Mouse (Mus musculus): ENCODE data around the gene Enpep. TPM values are rescaled to one million over a fixed set of nuclear protein-coding genes. Genes with fewer than 3 reads are reported as not detected.

Gene Enpep
- polyA plus RNA-seq, 1 experiment: not detected

DNA sequence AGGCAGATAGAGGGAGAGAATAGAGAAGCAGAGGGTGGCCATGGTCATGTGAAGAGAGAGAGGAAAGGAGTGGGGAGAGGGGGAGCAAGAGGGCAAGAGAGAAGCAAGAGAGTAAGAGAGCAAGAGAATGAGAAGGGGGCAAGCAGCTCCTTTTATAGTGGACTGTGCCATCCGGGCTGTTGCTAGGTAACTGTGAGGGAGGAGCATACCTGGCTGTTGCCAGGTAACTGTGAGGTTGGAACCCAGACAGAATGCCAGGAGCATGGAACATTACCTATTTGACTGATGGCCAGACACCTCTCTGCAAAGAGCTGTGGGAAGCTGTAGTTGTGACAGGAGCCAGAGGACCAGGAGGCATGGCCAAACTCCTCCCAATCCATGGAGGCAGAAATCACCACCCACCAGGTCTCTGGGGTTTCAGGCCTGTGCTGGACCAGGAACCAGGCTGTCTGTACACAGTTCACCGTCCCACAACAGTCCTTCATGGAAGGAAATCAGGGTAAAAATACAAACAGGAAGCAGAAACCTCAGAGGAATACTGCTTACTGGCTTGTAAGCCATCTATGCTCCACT, 32.4 kb upstream of the Enpep start:
- TF ChIP-seq MYOG (IDR thresholded peaks at IDR 0.05; ENCODE audit: control insufficient read depth, extremely low read depth, insufficient read length): no peak
- TF ChIP-seq FOSL1 (IDR thresholded peaks at IDR 0.05; ENCODE audit: insufficient read depth, low read length, poor library complexity, severe bottlenecking): no peak
- no peak for TF ChIP-seq USF1 (IDR thresholded peaks at IDR 0.05; ENCODE audit: low read depth)
- no peak for TF ChIP-seq MYOD1 (IDR thresholded peaks at IDR 0.05; ENCODE audit: control insufficient read depth, insufficient read length, low read depth)
- no peak for TF ChIP-seq CEBPB (IDR thresholded peaks at IDR 0.05; ENCODE audit: low read depth)
- TF ChIP-seq MAX (IDR thresholded peaks at IDR 0.05): no peak
- no peak for TF ChIP-seq CTCF (IDR thresholded peaks at IDR 0.05; ENCODE audit: control insufficient read depth, insufficient read depth, insufficient read length)
- Histone ChIP-seq H3K79me2 (ENCODE audit: control insufficient read depth, insufficient read depth) (no peaks in the 10 kb centered on the region), H3K36me3 (ENCODE audit: control insufficient read depth, insufficient read depth) (no peaks in the 10 kb centered on the region), H3K4me3 (ENCODE audit: insufficient read depth, poor library complexity, severe bottlenecking) (no peak overlapping the region), H3K27me3 (ENCODE audit: control insufficient read depth, insufficient read depth, insufficient read length) (no peaks in the 10 kb centered on the region), H3K79me3 (ENCODE audit: low read depth) (no peaks in the 10 kb centered on the region), H3ac (ENCODE audit: control insufficient read depth, insufficient read length, low read depth) (no peak overlapping the region)

DNA sequence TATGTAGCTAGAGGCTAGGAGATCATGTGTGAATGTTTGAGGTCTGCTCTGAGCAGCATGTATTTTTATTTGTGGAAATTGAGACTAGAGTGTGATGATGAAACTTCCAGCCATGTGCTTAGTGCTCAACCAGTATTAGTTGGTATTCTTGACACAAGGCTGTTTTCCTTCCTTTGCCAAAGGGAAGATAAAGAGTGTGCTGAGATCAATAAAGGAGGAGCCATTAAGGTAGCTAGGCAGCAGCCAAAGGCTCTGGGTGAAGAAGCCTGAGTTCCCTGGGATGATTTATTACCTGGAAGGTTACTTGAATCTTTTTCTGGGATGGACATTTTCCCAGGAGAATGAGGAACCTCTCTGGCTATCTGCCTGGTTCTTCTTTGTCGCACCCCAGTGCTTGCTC, 30.9 kb upstream of the Enpep start:
- no peaks in the 10 kb centered on the region for H3K79me3 ChIP-seq (ENCODE audit: low read depth)
- H3K27me3 ChIP-seq (ENCODE audit: control insufficient read depth, insufficient read depth, insufficient read length): no peaks in the 10 kb centered on the region
- no peaks in the 10 kb centered on the region for H3K79me2 ChIP-seq (ENCODE audit: control insufficient read depth, insufficient read depth)
- TF ChIP-seq MYOD1 (IDR thresholded peaks at IDR 0.05; ENCODE audit: control insufficient read depth, insufficient read length, low read depth) (no peak), MAX (IDR thresholded peaks at IDR 0.05) (no peak), FOSL1 (IDR thresholded peaks at IDR 0.05; ENCODE audit: insufficient read depth, low read length, poor library complexity, severe bottlenecking) (no peak), MYOG (IDR thresholded peaks at IDR 0.05; ENCODE audit: control insufficient read depth, extremely low read depth, insufficient read length) (no peak)
- H3ac ChIP-seq (ENCODE audit: control insufficient read depth, insufficient read length, low read depth): no peak overlapping the region
- no peak overlapping the region for H3K4me3 ChIP-seq (ENCODE audit: insufficient read depth, poor library complexity, severe bottlenecking)
- no peaks in the 10 kb centered on the region for H3K36me3 ChIP-seq (ENCODE audit: control insufficient read depth, insufficient read depth)

DNA sequence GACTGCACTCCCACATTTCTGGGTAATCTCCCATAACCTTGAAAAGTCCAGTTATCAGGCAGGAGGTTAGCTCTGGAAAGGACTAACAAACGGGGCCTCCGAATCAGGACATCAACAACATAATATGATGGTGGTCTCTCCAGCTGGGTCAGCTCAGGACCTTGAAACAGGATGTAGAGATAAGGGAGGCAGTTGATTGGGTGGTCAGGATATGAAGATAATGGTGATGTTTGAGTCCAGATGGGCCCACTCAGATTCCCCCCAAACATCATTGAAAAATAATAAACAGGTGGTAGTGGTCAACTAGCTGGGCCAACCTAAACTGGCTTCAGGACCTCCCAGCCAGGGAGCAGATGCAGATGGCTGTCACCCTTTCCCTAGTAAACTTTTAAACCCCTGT, 25.6 kb upstream of the Enpep start:
- Histone ChIP-seq H3K4me3 (ENCODE audit: insufficient read depth, poor library complexity, severe bottlenecking) (no peak overlapping the region), H3K79me3 (ENCODE audit: low read depth) (no peaks in the 10 kb centered on the region), H3K27me3 (ENCODE audit: control insufficient read depth, insufficient read depth, insufficient read length) (no peaks in the 10 kb centered on the region), H3K79me2 (ENCODE audit: control insufficient read depth, insufficient read depth) (no peaks in the 10 kb centered on the region), H3ac (ENCODE audit: control insufficient read depth, insufficient read length, low read depth) (no peak overlapping the region), H3K36me3 (ENCODE audit: control insufficient read depth, insufficient read depth) (no peaks in the 10 kb centered on the region)
- TF ChIP-seq MYOG (IDR thresholded peaks at IDR 0.05; ENCODE audit: control insufficient read depth, extremely low read depth, insufficient read length) (no peak), USF1 (IDR thresholded peaks at IDR 0.05; ENCODE audit: low read depth) (no peak), MAX (IDR thresholded peaks at IDR 0.05) (no peak), MYOD1 (IDR thresholded peaks at IDR 0.05; ENCODE audit: control insufficient read depth, insufficient read length, low read depth) (no peak), FOSL1 (IDR thresholded peaks at IDR 0.05; ENCODE audit: insufficient read depth, low read length, poor library complexity, severe bottlenecking) (no peak), CTCF (IDR thresholded peaks at IDR 0.05; ENCODE audit: control insufficient read depth, insufficient read depth, insufficient read length) (no peak), CEBPB (IDR thresholded peaks at IDR 0.05; ENCODE audit: low read depth) (no peak)

DNA sequence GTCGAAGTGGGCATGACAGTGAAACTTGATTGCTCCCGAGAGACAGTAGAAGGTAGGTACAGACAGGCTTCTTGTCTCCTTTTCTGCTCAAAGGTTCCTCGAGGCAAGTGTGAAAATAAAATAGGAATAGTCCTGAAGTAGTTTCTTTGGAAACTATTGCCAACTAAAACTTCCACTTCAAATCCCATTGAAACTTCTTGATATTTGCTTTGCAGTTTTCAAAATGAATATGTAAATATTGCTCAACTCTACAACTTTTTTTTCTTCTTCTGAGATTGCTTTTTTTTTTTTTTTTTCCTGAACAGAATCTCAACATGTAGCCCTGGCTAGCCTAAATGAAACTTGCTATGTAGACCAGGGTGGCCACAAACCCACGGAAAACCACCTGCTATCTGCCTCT, 21.4 kb upstream of the Enpep start:
- Histone ChIP-seq H3K27me3 (ENCODE audit: control insufficient read depth, insufficient read depth, insufficient read length) (no peaks in the 10 kb centered on the region), H3K36me3 (ENCODE audit: control insufficient read depth, insufficient read depth) (no peaks in the 10 kb centered on the region), H3ac (ENCODE audit: control insufficient read depth, insufficient read length, low read depth) (no peak overlapping the region), H3K79me2 (ENCODE audit: control insufficient read depth, insufficient read depth) (no peaks in the 10 kb centered on the region), H3K4me3 (ENCODE audit: insufficient read depth, poor library complexity, severe bottlenecking) (no peak overlapping the region), H3K79me3 (ENCODE audit: low read depth) (no peaks in the 10 kb centered on the region)
- TF ChIP-seq FOSL1 (IDR thresholded peaks at IDR 0.05; ENCODE audit: insufficient read depth, low read length, poor library complexity, severe bottlenecking) (no peak), CTCF (IDR thresholded peaks at IDR 0.05; ENCODE audit: control insufficient read depth, insufficient read depth, insufficient read length) (no peak), MYOD1 (IDR thresholded peaks at IDR 0.05; ENCODE audit: control insufficient read depth, insufficient read length, low read depth) (no peak), MYOG (IDR thresholded peaks at IDR 0.05; ENCODE audit: control insufficient read depth, extremely low read depth, insufficient read length) (no peak), MAX (IDR thresholded peaks at IDR 0.05) (no peak), USF1 (IDR thresholded peaks at IDR 0.05; ENCODE audit: low read depth) (no peak), CEBPB (IDR thresholded peaks at IDR 0.05; ENCODE audit: low read depth) (no peak)

DNA sequence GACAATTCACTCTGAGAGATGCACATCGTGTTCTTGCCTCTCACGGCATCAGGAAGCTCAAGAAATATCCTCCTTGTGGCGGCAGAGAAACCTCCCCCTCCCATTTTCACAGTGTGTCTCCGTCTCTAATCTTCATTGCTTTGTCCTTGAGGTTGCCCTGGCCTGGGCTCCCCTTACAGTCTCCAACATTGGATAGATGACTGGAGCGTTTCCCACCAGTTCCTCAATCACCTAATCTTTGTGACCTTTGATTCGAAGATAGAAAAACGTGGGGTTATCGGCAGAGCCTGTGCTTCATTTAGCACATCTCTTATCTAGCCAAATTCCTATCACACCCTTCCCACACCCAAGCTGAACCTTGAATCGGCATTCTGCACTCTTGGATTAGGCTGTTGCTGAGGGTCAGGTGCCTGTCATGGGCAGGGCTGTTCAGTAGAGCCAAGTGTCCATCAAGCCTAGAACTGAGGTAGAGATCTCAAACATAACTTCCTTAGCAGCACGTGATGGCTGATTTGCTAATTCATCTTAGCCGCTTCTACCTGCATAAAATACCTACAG, 18.9 kb upstream of the Enpep start:
- TF ChIP-seq CEBPB (IDR thresholded peaks at IDR 0.05; ENCODE audit: low read depth): no peak
- no peak for TF ChIP-seq MYOG (IDR thresholded peaks at IDR 0.05; ENCODE audit: control insufficient read depth, extremely low read depth, insufficient read length)
- no peak for TF ChIP-seq FOSL1 (IDR thresholded peaks at IDR 0.05; ENCODE audit: insufficient read depth, low read length, poor library complexity, severe bottlenecking)
- TF ChIP-seq CTCF (IDR thresholded peaks at IDR 0.05; ENCODE audit: control insufficient read depth, insufficient read depth, insufficient read length): no peak
- no peak for TF ChIP-seq USF1 (IDR thresholded peaks at IDR 0.05; ENCODE audit: low read depth)
- no peak for TF ChIP-seq MAX (IDR thresholded peaks at IDR 0.05)
- TF ChIP-seq MYOD1 (IDR thresholded peaks at IDR 0.05; ENCODE audit: control insufficient read depth, insufficient read length, low read depth): no peak
- H3K36me3 ChIP-seq (ENCODE audit: control insufficient read depth, insufficient read depth): no peaks in the 10 kb centered on the region
- H3K79me3 ChIP-seq (ENCODE audit: low read depth): no peaks in the 10 kb centered on the region
- no peaks in the 10 kb centered on the region for H3K27me3 ChIP-seq (ENCODE audit: control insufficient read depth, insufficient read depth, insufficient read length)
- H3K4me3 ChIP-seq (ENCODE audit: insufficient read depth, poor library complexity, severe bottlenecking): no peak overlapping the region
- H3ac ChIP-seq (ENCODE audit: control insufficient read depth, insufficient read length, low read depth): no peak overlapping the region
- H3K79me2 ChIP-seq (ENCODE audit: control insufficient read depth, insufficient read depth): no peaks in the 10 kb centered on the region
